In genomic region chr9:56911017-56911416, GRCm38 (mm10) we compare ENCODE assay signal across 33 mouse cellular contexts. TPM values are rescaled to one million over a fixed set of nuclear protein-coding genes. Genes with fewer than 3 reads are reported as not detected.
"Had no signal": no experiment of that assay in that cellular context is flagged by ENCODE, and none has a peak within 500 bp of the region (broad histone marks: within the 10 kb centered on the region; RNA-seq: fewer than 3 reads in every experiment).

No protein-coding gene starts in this region.

- H3K4me3 ChIP-seq: embryonic facial prominence, embryonic 10.5 days; embryonic facial prominence, embryonic 12.5 days; embryonic facial prominence, embryonic 13.5 days; embryonic facial prominence, embryonic 15.5 days; erythroblast, embryonic 14.5 days; forebrain, embryonic 10.5 days; forebrain, embryonic 12.5 days; forebrain, embryonic 13.5 days; forebrain, embryonic 15.5 days; gastrocnemius, adult 2 months; heart, adult 2 months had no signal

- ATAC-seq: forebrain, embryonic 13.5 days; forebrain, embryonic 14.5 days; forebrain, embryonic 15.5 days; forebrain, embryonic 16.5 days; forebrain, postnatal 0 days had no signal

- H3K9me3 ChIP-seq: embryonic facial prominence, embryonic 10.5 days; embryonic facial prominence, embryonic 12.5 days; embryonic facial prominence, embryonic 13.5 days; embryonic facial prominence, embryonic 15.5 days; forebrain, embryonic 10.5 days; forebrain, embryonic 12.5 days; forebrain, embryonic 13.5 days; forebrain, embryonic 15.5 days had no signal

- H3K4me1 ChIP-seq: embryonic facial prominence, embryonic 10.5 days; embryonic facial prominence, embryonic 12.5 days; forebrain, embryonic 10.5 days; forebrain, embryonic 12.5 days; forebrain, embryonic 13.5 days; forebrain, embryonic 15.5 days had no signal

- DNase-seq: cerebellum, adult 2 months; cerebellum, adult 8-10 months; cerebellum, adult 9-10 months; cerebellum, adult 9-11 months; cerebellum, postnatal 10 days; cerebellum, postnatal 14 days; cerebellum, postnatal 36 days; embryo, embryonic 11 days; forebrain, postnatal 0 days; gastrocnemius, adult 2 months; gastrocnemius, postnatal 10 days; gastrocnemius, postnatal 14 days; gastrocnemius, postnatal 25 days; gastrocnemius, postnatal 36 days; heart, adult 11 months; heart, adult 18-20 months; heart, adult 2 months had no signal

- H3K4me2 ChIP-seq: embryonic facial prominence, embryonic 12.5 days; embryonic facial prominence, embryonic 13.5 days; embryonic facial prominence, embryonic 15.5 days; forebrain, embryonic 12.5 days; forebrain, embryonic 13.5 days; forebrain, embryonic 15.5 days had no signal

- H3K36me3 ChIP-seq: forebrain, embryonic 12.5 days; forebrain, embryonic 15.5 days had no signal

- H3K27ac ChIP-seq: embryonic facial prominence, embryonic 10.5 days; embryonic facial prominence, embryonic 12.5 days; embryonic facial prominence, embryonic 13.5 days; embryonic facial prominence, embryonic 15.5 days; forebrain, embryonic 10.5 days; forebrain, embryonic 12.5 days; forebrain, embryonic 13.5 days; forebrain, embryonic 15.5 days; gastrocnemius, adult 2 months; heart, adult 2 months had no signal

- H3K9ac ChIP-seq: embryonic facial prominence, embryonic 12.5 days; embryonic facial prominence, embryonic 13.5 days; embryonic facial prominence, embryonic 15.5 days; forebrain, embryonic 12.5 days; forebrain, embryonic 13.5 days; forebrain, embryonic 15.5 days; forebrain, postnatal 0 days had no signal

- H3K27me3 ChIP-seq: embryonic facial prominence, embryonic 12.5 days; embryonic facial prominence, embryonic 13.5 days; embryonic facial prominence, embryonic 15.5 days; forebrain, embryonic 12.5 days; forebrain, embryonic 13.5 days; forebrain, embryonic 15.5 days had no signal

RNA-seq across cellular contexts. Expression of gene Snx33, which starts 17.2 kb away (rescaled TPM):
- polyA plus RNA-seq: erythroblast, embryonic 14.5 days had no signal

RNA-seq across cellular contexts. Expression of gene Snupn, which starts 39.7 kb away (rescaled TPM):
- polyA plus RNA-seq: erythroblast, embryonic 14.5 days had no signal

RNA-seq across cellular contexts. Expression of gene Cspg4, which starts 46.2 kb away (rescaled TPM):
- total RNA-seq: common myeloid progenitor, adult 5-6 weeks; granulocyte monocyte progenitor cell, adult 5-6 weeks had no signal
- polyA plus RNA-seq: erythroblast, embryonic 14.5 days had no signal

RNA-seq across cellular contexts. Expression of gene Odf3l1, which starts 46.5 kb away (rescaled TPM):
- total RNA-seq: common myeloid progenitor, adult 5-6 weeks; forebrain, postnatal 0 days; gastrocnemius, adult 18-20 months; gastrocnemius, postnatal 36 days; granulocyte monocyte progenitor cell, adult 5-6 weeks; heart, adult 18-20 months; heart, adult 2 months had no signal
- polyA plus RNA-seq: embryonic facial prominence, embryonic 10.5 days; embryonic facial prominence, embryonic 11.5 days; erythroblast, embryonic 14.5 days; forebrain, embryonic 10.5 days; forebrain, embryonic 11.5 days; forebrain, embryonic 12.5 days; forebrain, embryonic 13.5 days; forebrain, embryonic 14.5 days; forebrain, embryonic 15.5 days; forebrain, embryonic 16.5 days had no signal
